Mouse (Mus musculus) lung, adult 18-20 months (tissue): ENCODE measurements around the gene Papolg.
"Not testable (repeated sequence)": the region's sequence is repeated elsewhere in the genome, so short reads cannot be mapped to it uniquely, and the experiment has no call there.

ENCODE experiments used
- DNase-seq, 2 experiments: peaks; one replicate each; pipeline ENCODE4 v3.0.0; 2022; ENCODE audit warnings: mixed read lengths in 2 of 2

Papolg gene

DNA sequence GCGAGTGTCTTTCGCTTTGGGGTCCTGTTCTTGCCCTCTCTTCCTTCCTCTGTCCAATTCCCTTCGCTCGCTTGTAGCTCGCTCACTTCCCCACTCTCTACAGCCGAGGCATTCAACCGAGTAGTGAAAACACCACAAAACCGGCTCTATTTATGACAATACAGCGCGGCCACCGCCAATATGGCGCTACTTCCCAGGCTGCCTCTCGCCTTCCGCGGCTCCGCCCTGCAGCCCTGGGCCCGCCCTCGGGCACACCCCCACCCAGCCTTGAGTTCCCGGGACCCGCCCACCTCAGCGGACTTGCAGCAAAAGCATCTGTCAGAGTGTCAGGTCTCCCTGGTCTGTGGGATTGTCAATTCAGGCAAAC is at the start of gene Papolg:
TSS of gene Papolg (minus strand) at position 194 of the 367 bp plus-strand sequence.
- DNase-seq = peak; percentile 93 to 95

DNA sequence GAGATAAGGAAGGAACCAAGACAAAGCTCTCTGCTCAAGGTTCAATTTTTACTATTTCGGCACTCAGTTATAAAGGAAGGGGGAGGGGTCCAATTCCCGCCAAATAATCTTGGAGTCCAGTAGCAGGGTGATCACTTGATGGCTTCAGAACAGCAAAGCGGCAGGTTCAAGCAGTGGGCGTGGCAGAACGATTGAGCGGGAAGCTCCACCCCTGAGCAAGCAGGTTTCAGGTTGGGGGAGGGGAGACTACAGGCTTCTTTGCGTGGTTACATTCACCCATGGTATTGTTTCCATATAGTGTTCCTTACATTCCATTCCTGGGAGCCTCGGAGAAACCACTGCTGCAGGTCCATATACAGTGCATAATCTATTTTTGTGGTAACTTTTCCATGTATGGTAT is 33.1 kb upstream of the Papolg start:
- peak; percentile 5 to 12 for DNase-seq

DNA sequence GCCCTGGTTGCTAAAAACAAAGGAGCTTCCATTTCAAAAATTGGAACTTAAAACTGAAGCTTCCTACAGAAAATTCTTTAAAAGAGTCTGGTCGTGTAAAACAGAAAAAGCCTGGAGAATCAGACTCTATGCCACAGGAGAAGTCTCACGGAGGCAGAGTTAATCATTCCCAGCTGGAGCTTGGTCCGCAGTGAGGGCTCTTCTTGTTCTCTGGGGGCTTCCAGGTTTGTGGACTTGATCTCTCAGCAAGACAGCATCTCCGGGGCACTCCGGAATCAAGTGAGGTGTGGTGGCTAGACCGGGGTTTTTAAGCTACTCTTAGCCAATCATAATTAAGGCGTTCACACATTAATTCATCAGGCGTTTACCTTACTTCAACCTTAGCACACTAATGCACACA is 32.6 kb upstream of the Papolg start:
- no peak for DNase-seq

DNA sequence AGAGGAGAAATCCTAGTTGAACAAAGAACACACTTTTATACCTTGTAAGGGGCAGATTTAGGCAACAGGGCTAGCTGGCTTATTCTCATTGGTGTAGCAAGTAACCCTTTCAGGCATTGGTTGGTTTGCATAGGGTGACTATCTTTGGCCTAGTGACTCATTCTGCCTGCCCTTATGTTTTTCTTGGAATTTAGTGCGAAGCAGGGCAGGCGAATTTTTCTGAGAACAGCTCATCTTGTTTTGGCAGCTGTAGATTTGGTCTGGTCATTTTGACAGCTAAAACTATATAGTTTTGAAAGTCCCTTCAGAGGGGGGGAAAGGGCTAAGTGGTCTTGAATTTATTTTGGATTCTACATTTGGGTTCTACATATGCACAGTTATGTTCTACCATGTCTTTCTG is 18.8 kb upstream of the Papolg start:
- not testable (repeated sequence) for DNase-seq

DNA sequence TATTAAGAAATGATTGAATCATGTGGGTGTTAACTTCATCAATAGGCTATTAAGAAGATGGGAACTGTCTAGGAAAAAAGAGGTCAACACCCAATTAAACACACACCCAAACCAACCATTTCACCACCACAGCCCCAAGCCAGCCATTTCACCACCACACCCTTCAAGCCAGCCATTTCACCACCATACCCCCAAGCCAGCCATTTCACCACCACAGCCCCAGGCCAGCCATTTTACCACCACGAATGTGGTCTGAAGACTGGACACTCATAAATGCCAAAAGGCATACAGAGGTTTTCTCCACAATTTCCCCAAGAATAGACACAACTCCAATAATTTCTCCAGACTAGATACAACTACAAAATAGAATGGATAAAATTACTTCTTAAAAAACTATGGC is 8.9 kb upstream of the Papolg start:
- no peak for DNase-seq

DNA sequence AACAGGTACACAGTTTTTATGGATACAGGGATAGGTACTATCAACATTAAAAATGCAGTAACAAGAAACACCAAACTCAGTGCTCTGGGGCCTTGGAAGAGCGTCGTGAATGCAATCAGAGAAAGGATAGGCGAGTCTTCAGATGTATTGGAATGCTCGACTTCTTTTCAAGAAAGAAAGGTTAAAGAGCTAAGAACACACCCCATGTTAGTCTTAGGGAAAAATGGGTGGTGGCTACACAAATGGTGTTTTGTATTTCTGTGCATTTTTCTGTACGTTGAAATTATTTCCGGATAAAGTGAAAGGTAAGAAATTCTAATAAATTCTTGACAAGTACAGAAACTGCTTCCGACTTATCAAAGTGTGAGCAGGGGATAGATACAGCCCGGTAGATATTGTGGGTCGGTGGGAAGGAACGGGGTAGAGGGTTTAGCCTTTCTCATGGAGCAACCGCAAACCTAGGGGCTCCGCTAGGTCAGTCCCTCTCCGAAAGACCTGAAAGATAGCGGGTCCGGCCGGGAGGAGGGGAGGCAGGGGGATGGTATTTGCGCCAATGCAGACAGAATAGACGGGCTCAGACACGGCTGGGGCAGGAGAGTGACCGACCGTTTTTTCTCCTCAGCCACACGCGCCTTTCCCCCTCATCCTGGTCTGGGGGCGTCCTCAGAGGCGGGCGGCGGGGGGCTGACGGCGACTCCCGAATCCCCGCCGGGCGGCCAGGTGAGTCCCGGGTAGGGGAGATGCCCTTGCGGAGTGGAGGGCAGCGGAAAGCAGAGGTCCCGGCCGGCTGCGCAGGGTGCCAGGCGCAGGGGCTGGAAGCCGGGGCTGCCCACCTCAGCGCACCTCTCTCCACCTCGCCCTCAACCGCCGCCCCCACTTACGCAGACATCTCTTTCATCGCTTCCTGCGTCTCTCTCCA is 653 bp downstream of the Papolg start:
- peak in 1 of 2 experiments; percentile 3 for DNase-seq

DNA sequence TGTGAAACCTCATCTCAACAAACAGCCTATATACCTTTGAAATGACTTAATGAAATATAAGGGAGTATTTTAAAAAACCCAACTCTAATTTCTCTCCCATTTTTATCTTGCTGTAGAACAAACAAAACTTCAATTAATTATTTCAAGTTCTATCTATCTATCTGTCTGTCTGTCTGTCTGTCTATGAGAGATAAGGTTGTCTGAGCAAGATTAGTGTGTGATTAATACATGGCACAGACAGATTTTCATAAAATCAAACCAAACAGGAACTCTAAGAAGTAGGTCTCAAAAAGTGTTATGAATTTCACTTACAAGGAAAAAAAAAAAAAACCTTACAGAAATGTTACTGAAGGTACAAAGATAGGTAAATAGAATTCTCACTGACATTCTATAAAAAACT is 1.5 kb downstream of the Papolg start:
- DNase-seq = no peak

DNA sequence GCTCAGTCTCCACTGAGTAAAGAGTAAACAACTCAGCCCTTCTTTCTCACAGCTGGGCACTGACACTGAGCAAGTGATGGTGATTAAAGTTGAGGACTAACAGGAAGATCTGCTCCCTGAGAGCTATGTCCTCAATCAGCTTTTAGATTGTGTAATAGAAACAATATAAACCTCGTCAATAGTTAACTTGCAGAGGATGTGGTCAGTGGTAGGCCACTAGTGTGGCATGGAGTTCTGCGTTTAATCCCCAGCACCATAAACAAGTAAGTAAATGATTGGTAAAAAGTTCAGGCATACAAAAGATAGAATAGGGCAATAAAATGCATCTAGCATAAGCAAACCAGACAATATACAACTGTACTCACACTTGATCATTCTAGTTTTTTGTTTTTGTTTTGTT is 30.7 kb downstream of the Papolg start:
- DNase-seq = no peak

DNA sequence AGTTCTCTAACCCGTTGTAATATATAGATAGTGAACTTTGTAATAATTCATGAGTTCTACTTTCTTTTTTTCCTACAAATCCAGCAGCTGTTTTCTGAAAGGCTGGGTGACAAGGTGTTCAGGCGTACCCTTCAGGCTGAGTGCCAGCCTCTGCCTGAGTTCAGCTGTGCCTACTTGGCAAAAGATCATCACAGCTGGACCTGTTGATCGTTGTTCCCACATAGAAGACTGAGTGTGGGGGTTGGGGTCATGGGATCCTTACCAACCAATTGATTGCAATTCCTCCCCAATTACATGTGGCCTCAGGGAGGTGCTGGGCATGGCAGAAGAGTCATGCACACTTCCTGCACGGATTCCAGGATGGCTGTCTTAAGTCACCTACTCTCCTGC is 38.3 kb downstream of the Papolg start:
- no peak for DNase-seq

DNA sequence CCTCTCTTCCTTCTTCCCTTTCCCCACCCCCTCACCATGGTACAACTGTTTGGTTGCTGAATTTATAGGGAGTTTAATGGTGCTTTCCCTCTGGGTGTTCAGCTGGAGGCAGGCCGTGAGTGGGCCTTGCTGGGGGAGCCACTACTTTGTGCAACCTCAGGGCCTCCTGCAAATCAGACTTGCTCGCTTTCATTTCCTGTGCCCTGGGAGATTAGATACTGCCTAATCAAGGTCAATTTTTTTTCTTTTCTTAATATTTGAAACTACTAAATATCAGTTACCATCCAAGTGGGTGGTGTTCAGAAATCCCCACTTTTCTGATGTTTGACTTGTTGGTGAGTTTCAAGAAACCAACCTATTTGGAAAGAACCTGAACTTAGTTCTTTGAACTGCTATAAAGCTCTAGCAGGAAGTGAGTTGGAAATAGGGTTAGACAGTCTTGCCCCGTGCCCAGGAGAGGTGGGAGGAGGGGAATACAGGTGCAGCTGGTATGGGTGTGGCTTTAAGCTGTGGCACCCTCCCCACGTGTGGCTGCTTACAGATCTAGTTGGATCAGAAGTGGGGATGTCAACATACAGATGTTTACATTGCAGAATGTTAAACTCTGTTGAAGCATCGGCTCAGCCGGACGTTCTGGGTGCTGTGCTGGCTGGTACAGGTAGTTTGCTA is 38.9 kb downstream of the Papolg start:
- DNase-seq = peak in 1 of 2 experiments; percentile 19

DNA sequence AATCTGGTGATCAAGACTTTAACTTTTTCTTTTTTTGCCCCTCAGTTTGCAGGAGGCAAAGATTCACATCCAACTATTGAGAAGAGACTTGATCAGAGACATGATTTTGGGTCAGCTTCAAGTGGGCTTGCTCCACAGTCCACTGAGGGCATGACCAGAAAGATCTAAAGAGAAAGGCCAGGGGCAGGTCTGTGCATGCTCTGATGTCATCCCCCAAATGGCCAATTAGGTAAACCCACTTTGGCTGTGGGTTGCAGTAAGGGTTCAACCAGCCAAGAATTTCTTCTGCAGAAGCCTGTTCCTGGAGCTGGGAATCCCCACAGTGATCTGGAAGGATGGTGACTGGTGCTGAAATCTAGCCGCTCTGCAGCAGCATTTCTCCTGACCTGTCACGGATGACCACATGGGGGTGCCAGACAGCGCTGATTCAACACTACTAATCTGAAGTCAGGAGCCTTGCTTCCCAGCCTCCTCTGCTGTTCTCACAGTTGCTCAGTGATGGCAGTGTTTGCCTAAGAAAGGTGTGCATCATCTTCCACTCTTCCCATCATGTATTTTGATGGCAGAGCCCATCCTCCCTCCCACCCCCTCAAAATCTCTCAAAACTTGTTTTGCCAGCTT is 39.8 kb downstream of the Papolg start:
- peak; percentile 60 to 65 for DNase-seq

DNA sequence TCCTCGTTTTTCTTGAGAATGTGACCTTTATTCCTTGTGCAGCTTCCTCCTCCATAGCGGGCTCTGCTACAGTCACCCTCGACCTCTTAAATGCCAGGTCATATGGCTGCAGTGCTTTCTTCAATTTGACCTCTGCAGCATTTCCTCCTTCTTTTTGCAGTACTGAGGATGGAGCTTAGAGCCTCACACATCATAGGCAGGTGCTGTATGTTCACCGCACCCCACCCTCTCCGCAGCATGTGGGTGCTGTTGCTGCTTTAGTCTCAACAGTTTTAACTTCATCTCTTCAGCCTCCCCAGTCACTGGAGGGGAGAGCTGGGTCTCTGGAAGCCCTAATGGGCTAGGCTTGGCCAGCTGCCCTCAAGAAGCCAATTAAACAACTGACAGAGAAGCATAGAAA is 41.7 kb downstream of the Papolg start:
- DNase-seq = no peak

DNA sequence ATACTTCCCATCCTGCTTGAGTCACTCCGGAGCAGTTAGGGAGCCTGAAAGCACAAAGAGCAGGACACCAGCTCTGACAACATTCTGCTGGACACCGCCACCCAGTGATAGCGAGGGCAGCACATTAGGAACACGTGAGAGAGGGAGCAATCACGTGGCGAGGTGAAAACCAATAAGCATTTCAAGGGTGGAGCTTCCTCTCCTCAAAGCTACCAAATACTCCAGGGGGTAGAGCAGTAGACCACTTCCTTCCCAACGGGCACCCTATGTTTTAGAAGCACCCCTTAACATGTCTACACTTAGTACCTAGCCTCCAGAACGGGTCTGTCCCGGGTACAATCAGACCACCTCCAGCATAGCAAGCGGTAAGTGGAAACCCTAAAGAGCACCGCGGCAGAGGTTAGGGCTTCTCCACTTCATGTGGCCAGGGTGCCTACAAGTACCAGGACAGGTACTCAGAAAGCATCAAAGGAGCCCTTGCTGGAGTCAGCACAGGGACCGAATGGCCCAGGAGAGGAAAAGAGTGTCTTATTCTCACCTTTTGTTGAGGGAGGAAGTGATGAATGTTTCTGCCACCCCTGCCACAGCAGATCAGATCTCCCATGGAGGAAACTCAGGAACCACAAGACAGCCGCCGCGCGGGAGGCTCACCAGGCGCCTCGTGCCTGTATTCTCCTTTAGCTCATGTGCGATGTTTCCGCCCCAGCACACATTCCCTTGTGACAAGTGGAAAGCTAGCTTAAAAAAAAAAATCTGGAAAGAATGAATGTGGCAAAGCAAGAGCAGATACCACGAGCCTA is 48.8 kb downstream of the Papolg start:
- peak; percentile 24 to 25 for DNase-seq

DNA sequence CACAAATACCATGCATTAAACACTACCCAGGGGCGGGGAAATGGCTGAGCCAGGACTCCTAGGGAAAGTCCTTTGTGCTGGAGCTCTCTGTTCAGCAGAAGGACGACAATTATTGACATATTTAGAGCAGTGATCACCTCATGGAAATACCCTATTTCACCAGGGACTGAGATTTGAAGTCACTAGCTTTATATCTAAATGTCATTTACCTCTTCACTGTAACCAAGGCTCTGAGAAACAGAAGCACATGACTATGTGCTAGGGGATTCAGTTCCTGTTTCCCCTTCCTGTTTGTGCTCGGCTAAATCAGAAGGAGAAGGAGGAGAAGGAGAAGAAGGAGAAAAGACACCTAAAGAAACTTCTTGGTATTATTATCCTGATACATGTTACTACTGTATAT is 71.8 kb downstream of the Papolg start:
- DNase-seq = no peak

DNA sequence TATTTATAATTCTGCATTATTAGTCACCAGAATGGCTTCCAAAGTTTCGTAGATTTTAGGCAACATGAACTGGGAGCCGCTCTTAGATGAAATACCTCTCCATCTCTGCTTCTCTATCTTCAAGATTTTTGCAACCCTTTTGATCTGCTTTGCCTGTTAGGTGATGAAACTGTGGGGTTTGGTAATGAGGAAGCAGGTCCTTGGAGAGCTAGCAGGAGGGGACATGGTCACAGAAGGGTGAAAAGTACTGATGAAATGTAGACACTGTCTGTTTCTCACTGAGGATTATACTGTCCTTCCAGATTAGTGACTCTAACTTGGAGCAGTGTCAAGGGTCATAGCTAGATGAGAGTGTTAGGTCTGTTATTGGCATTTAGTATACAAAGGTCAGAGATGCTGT is 73.4 kb downstream of the Papolg start:
- no peak for DNase-seq

DNA sequence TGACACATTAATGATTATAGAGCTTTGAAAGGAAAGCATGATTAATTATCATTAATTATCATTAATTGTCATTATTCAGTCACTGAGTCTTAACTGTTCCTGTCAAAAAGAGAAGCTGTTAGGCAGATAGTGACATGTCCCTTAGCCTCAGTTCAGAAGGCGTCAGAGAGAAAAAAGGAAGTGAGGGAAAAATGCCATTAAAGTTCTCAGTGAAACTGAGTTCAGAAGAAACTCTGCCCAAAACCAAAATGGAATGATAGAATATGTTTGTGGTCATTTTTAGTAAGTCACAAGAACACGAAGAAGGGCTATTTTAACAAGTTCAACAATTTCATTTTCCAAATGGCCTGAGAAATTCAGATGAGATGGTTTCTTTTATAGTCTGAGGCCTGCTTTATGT is 74.1 kb downstream of the Papolg start:
- no peak for DNase-seq

DNA sequence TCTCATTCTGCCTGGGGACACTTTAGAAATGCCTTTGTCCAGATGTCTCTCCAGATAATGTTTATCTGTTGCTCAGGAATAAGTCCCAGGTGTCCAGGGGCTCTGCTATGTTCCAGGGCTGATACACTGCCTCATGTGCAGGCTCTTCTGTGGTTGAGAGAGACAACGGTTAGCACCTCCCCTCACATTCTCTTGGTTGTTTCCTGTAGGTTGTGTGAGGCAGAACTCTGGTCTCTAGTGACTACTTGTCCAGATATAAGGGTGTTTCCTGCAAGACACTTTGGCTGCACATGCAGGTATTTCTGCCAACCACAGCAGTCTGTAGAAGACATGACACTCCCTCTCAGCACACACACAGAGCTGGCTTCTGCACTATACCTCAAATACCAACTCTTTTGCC is 76.3 kb downstream of the Papolg start:
- DNase-seq = no peak
